Mouse (Mus musculus): ENCODE data around the gene Fis1.

GRCm38 (mm10) chr5:136984828-136985227 is 31.8 kb downstream of the Fis1 start:
- no peak for TF ChIP-seq CTCF (IDR thresholded peaks at IDR 0.05; ENCODE audit: control insufficient read depth, insufficient read depth, low read length)
- TF ChIP-seq POLR2A (IDR thresholded peaks at IDR 0.05; ENCODE audit: borderline replicate concordance, control insufficient read depth, low read depth, low read length) = no peak

All from bone marrow, adult 2 months (tissue).